Mouse (Mus musculus) naive thymus-derived CD4-positive, alpha-beta T cell, adult 2 months (primary cell): ENCODE results near the gene Gm17693.
"Not testable (repeated sequence)": the region's sequence is repeated elsewhere in the genome, so short reads cannot be mapped to it uniquely, and the experiment has no call there.

Experiments
- DNase-seq: peaks from one replicate; pipeline ENCODE4 v3.0.0-alpha.2; 2011; ENCODE audit warnings: low read depth

Gm17693 gene

GRCm38 (mm10) chrX:125705144-125705543, at the start of gene Gm17693:
Gene Gm17693, plus strand, starts transcription at chrX:125705444.
- DNase-seq, result not testable (repeated sequence)
